Mouse (Mus musculus) liver, adult 2 months (tissue): Measurements from ENCODE around the gene Oxnad1. TPM values are rescaled to one million over a fixed set of nuclear protein-coding genes. Genes with fewer than 3 reads are reported as not detected.
"Not testable (repeated sequence)": the region's sequence is repeated elsewhere in the genome, so short reads cannot be mapped to it uniquely, and the experiment has no call there.

Experiments used
- DNase-seq: peaks from one replicate; pipeline ENCODE4 v3.0.0-alpha.2; 2011; ENCODE audit warnings: low read depth, low spot score; ENCODE audit errors: extremely low read depth
- H3K27ac ChIP-seq: fragments of 200-500 bp; replicated peaks from 2 replicates; pipeline ENCODE4 v1.5.1; 2012; ENCODE audit warnings: low read depth, mild to moderate bottlenecking, control low read depth, inconsistent platforms, low read length; ENCODE audit not compliant: insufficient read depth
- H3K27me3 ChIP-seq: fragments of 200-500 bp; 2 replicates; pipeline ENCODE4 v1.6.1; 2012; ENCODE audit warnings: mild to moderate bottlenecking, moderate library complexity, low read length, inconsistent platforms; ENCODE audit not compliant: control insufficient read depth, insufficient read depth
- H3K36me3 ChIP-seq: fragments of 200-500 bp; 2 replicates; pipeline ENCODE4 v1.6.1; 2012; ENCODE audit warnings: low read length, inconsistent platforms; ENCODE audit not compliant: control insufficient read depth, insufficient read depth
- H3K4me1 ChIP-seq: fragments of 200-500 bp; 2 replicates; pipeline ENCODE4 v1.6.1; 2011; ENCODE audit warnings: low read length; ENCODE audit not compliant: control insufficient read depth, insufficient read depth
- H3K4me3 ChIP-seq: fragments of 200-500 bp; 2 replicates; pipeline ENCODE4 v1.5.1; 2011; ENCODE audit warnings: low read depth, mild to moderate bottlenecking, control low read depth, low read length, moderate library complexity; ENCODE audit not compliant: insufficient read depth
- H3K79me2 ChIP-seq: fragments of 200-500 bp; 2 replicates; pipeline ENCODE4 v1.6.1; 2012; ENCODE audit warnings: inconsistent platforms, mild to moderate bottlenecking, low read length, moderate library complexity; ENCODE audit not compliant: control insufficient read depth, insufficient read depth
- H3K9ac ChIP-seq: fragments of 200-500 bp; 2 replicates; pipeline ENCODE4 v1.6.1; 2012; ENCODE audit warnings: low read depth, mild to moderate bottlenecking, control low read depth, inconsistent platforms, low read length
- CTCF ChIP-seq: fragments of 200-500 bp; IDR thresholded peaks from 2 replicates; pipeline ENCODE4 v1.5.1; 2011; ENCODE audit warnings: low read depth, low read length, control low read depth
- POLR2A ChIP-seq: fragments of 200-500 bp; IDR thresholded peaks from 2 replicates; pipeline ENCODE4 v1.6.1; 2011; ENCODE audit warnings: low read length, control low read depth; ENCODE audit not compliant: insufficient read depth; ENCODE audit errors: extremely low read depth
- WGBS: fragments of 180-500 bp; shearing (Covaris S2); methylation state at CpG from one replicate; pipeline ENCODE4 v1.1.7; 2018; 5-methylcytosine and 5-hydroxymethylcytosine counted together
- polyA plus RNA-seq: library from polyadenylated mRNA; depleted of rRNA; stranded (reverse); fragments of >200 nt; gene quantifications from 2 replicates; pipeline ENCODE4 v1.2.3, GENCODE M21; 2012
- total RNA-seq: library from RNA; depleted of rRNA; stranded (reverse); fragments of >200 nt; gene quantifications from 2 replicates; pipeline ENCODE4 v1.2.3, GENCODE M21; 2014

Oxnad1 gene
- total and polyA plus RNA-seq, 2 experiments = 27.6 to 46.1 TPM

DNA sequence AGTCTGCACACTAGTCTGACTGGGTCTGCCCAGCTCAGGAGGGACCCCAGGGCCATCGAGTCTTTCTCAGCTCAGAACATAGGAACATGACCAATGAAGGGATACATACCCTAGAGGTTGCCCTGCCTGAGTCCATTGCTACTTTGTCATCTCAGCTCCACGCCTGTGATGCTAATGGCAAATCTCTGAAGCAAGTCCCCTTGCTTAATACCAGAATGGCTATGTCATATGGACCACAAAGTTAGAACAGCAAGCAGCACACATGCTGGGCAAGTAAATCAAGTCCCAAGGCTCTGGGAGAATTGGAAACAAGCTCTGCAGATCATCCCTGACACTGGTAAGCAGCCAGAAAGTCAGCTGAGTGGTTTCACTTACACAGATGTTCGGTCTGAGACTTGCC is 13.8 kb downstream of the Oxnad1 start:
- Histone ChIP-seq H3K9ac (no peak overlapping the region), H3K79me2 (no peaks in the 10 kb centered on the region), H3K4me1 (peaks cover under 1% of the 10 kb centered on the region; the same call in 1 of the 2 replicates), H3K36me3 (peaks cover 68% of the 10 kb centered on the region), H3K27me3 (no peaks in the 10 kb centered on the region), H3K4me3 (no peak overlapping the region), H3K27ac (no peak overlapping the region)
- TF ChIP-seq CTCF (no peak), POLR2A (no peak)
- DNase-seq = no peak
- WGBS = 95% methylated on average over 3 of the region's 3 CpGs

DNA sequence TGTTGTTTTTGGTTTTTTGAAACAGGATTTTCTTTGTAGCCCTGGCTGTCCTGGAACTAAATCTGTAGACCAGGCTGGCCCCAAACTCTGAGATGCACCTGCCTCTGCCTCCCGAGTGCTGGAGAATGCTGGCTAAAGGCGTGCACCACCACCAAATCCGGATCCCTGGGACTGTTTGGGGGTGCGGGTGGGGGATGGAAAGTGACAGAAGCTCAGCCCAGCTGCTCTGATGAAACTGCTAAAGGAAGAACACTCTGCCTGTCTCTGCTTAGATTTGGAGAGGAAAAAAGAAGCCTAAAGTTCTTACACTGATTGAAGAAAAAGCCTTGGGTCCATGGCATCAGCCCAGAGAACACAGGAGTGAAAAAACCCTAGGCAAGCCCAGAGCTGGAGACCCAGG is 18.4 kb downstream of the Oxnad1 start:
- Histone ChIP-seq H3K9ac (no peak overlapping the region), H3K27ac (no peak overlapping the region), H3K27me3 (no peaks in the 10 kb centered on the region), H3K4me3 (no peak overlapping the region), H3K36me3 (peaks cover 30% of the 10 kb centered on the region), H3K79me2 (no peaks in the 10 kb centered on the region), H3K4me1 (no peaks in the 10 kb centered on the region)
- no peak for DNase-seq
- 89% methylated on average over 4 of the region's 4 CpGs for WGBS
- no peak for TF ChIP-seq CTCF
- TF ChIP-seq POLR2A = no peak

DNA sequence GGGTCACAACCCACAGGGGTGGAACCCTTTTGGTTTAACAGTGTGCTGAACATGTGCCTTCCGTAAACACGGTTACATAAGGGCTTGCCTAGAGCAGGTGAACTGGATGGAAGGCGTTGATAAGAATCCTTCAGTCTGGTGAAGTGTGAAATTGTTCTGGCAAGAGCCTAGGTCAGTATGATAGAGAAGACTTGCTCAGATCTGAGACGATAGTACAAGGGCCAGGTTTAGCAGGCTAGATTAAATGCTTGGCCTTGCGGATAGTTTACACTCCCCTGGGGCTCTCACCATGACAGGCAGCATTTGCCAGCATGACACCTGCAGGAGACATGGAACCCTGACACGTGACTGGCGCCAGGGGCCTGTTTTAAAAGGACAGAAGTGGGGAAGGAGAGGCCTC is 20.5 kb downstream of the Oxnad1 start:
- Histone ChIP-seq H3K36me3 (peaks cover 11% of the 10 kb centered on the region), H3K4me1 (no peaks in the 10 kb centered on the region), H3K27ac (no peak overlapping the region), H3K9ac (no peak overlapping the region), H3K4me3 (no peak overlapping the region), H3K79me2 (no peaks in the 10 kb centered on the region), H3K27me3 (no peaks in the 10 kb centered on the region)
- no peak for DNase-seq
- TF ChIP-seq POLR2A (no peak), CTCF (no peak)
- 61% methylated on average over 7 of the region's 7 CpGs for WGBS

DNA sequence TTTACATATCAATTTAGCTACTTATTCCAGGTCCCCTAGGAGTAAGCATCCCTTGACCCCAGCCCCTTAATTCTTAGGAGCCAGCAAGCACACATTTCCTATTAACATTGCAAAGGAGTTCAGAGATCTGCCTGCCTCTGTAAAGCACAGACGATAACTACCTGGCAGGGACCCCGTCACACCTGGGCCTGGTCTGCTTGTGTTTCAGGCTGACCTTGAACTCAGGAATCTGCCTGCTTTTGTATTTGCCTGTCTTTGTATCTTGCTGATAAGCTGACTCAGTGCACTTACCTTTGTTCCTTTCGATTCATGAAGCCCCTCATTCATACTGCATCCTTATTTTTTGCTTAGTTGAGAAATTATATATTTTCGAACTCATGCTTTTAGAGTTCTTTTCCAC is 21.7 kb downstream of the Oxnad1 start:
- no peak overlapping the region for H3K9ac ChIP-seq
- no peak for DNase-seq
- 77% methylated on average over 4 of the region's 4 CpGs for WGBS
- H3K4me3 ChIP-seq = no peak overlapping the region
- H3K4me1 ChIP-seq = no peaks in the 10 kb centered on the region
- no peak overlapping the region for H3K27ac ChIP-seq
- TF ChIP-seq POLR2A (no peak), CTCF (no peak)
- H3K27me3 ChIP-seq = no peaks in the 10 kb centered on the region
- peaks cover 11% of the 10 kb centered on the region for H3K36me3 ChIP-seq
- no peaks in the 10 kb centered on the region for H3K79me2 ChIP-seq

DNA sequence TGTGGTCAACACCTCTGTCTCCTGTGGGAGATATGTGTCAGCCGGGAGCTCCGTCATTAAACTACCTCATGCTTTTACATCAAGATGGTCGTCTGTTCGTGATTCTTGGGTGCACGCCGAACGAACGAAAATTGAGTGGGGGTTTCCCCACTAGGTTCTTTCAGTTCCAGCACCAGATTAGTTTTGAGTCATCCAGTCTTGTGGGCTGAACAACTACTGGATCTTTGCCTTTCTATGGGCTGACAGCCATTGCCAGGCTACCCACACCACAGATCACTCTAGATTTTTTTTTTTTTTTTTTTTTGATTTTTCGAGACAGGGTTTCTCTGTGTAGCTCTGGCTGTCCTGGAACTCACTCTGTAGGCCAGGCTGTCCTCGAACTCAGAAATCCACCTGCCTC is 26.9 kb downstream of the Oxnad1 start:
- H3K36me3 ChIP-seq, H3K4me1 ChIP-seq, DNase-seq, H3K4me3 ChIP-seq, H3K79me2 ChIP-seq, H3K9ac ChIP-seq, H3K27me3 ChIP-seq, H3K27ac ChIP-seq: not testable (repeated sequence)
- 93% methylated on average over 10 of the region's 10 CpGs for WGBS

DNA sequence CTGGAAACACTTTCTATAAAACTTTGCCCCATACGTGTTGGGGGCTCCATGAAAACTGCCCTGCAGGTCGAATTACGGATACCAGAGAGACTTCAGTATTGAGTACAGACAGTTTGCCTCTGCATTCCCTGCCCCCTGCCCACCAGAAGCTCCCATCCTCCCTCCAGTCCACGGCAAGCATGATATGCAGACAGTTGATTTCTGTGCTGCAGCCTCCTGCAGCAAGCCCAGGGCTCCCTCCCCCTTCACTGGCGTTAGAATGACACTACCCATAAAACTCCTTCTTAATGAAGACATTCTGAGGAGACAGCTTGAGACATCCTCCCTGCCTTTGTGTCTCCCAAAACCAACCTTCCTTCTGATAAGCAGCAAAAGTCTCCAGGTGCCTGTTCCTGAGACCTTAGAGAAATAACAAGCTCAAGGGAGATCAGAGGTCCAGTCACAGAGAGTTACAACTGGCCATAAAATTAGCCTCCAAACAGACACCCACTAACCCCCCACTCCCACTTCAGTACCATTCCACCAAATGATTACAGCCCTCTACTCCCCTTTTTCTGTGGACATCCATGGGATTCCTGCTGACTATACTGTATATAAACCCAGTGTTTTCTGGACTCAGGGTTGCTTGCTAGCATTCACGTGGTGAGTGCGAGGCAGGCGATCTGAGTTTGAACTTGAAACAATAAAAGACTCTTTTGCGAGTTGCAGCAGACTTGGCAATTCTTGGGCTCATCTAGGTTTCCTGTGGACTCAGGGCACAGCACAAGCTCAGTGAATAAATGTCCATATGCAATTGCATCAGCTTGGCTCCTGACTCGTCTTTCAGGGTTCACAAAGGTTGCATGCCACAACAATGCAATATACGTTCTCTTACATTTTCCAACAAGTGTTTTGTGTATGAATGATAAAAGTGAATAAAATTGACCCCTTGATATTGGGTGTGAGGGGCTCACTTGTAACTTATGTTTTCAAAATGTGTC is 36.1 kb downstream of the Oxnad1 start:
- Histone ChIP-seq H3K9ac (no peak overlapping the region), H3K36me3 (no peaks in the 10 kb centered on the region), H3K4me3 (no peak overlapping the region), H3K27ac (no peak overlapping the region; the same call in 1 of the 2 replicates), H3K4me1 (no peaks in the 10 kb centered on the region), H3K27me3 (0 out of 2 replicates have a peak, but pooled peaks cover 3% of the 10 kb centered on the region), H3K79me2 (no peaks in the 10 kb centered on the region)
- DNase-seq = no peak
- WGBS = 75% methylated on average over 11 of the region's 11 CpGs
- no peak for TF ChIP-seq POLR2A
- TF ChIP-seq CTCF = no peak
